Mouse (Mus musculus) hematopoietic stem cell, adult 5-6 weeks (primary cell): ENCODE data around the gene Hoxb1. TPM values are rescaled to one million over a fixed set of nuclear protein-coding genes. Genes with fewer than 3 reads are reported as not detected.
A peak's percentile ranks its signal among the peaks of the same experiment; 100 is the strongest.

Experiments used
- ATAC-seq, 2 experiments: fragments of 125-278 bp in 1 of 2; replicated peaks in 1 of 2; 2 replicates each; pipeline ENCODE4 v1.8.0; 2016 to 2017; ENCODE audit warnings: inconsistent platforms in 2 of 2, mild to moderate bottlenecking in 2 of 2, moderate number of reproducible peaks in 2 of 2, low read depth in 1 of 2, moderate TSS enrichment in 1 of 2; ENCODE audit not compliant: low FRiP score in 2 of 2, poor library complexity in 2 of 2, severe bottlenecking in 2 of 2, insufficient read depth in 1 of 2, low TSS enrichment in 1 of 2
- total RNA-seq: library from RNA; stranded (forward); fragments of 172-1452, 232-1000 nt; gene quantifications from 2 replicates; pipeline ENCODE4 v1.2.3, GENCODE M21; 2017

Hoxb1 gene
- total RNA-seq, 1 experiment from 2014 or later = not detected

GRCm38 (mm10) chr11:96366092-96367041 lies 815 bp downstream of the Hoxb1 start:
- ATAC-seq = peak; percentile 72 to 73

DNA sequence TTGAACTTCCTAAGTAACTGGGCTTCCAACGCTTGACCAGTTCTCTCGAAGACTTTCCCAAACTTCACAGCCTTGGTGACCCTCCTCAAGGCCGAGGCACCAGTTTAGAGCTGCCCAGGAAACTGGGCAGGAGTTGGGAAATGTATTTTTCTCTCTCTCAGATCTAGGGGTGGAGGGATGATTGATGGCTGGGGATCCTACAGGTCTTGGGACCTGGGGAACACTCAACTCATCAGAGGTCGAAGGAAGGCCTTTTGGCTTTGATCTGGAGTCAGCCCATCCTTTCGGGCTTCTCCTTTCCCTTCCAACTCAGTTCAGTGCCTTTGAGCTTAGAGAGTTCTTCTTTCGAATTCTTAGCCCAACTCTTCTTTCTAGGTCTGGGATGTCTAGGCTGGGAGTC lies 1.6 kb downstream of the Hoxb1 start:
- ATAC-seq = no peak

GRCm38 (mm10) chr11:96368686-96369085 lies 3.1 kb downstream of the Hoxb1 start:
- ATAC-seq = no peak

DNA sequence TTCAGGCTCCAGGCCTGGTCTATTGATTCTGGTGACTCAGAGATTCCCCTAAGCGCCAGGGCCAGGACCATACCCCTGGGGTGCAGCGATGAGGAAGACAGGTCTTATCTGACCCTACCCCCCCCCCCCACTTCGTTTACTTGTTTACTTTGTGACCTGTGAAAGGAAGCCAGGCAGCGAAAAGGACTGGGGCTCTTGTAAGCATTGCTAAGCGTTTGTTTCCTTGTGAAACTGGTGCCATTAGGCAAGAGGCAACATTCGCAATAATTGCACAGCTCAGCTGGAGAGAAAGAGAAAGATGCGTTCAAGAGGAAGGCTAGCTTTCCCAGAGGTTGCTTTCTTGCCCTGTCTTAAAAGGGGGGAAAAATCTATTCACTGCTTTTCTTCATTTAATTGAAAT lies 3.6 kb downstream of the Hoxb1 start:
- no peak for ATAC-seq

- ATAC-seq = no peak
Observed at GRCm38 (mm10) chr11:96371726-96372125, 6.2 kb downstream of the Hoxb1 start.

GRCm38 (mm10) chr11:96372519-96372918 lies 7.0 kb downstream of the Hoxb1 start:
- ATAC-seq = no peak

DNA sequence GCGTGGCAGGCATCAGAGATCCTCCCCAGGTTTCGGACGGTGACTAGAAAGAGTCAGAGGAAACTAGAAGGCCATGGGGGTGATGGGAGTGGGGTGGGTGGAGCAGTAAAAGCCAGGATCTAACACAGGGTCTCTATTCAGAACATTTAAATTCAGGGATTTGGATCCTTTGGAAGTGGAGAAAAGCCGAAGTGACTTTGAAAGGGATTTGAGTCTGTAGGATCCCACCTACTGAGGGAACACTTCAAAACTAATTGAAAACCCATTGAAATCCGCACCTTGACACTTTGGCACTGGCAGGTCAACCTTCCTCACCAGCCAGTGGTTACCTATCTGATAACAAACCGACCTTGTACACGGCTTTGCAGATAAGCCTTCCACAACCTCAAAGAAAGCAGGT lies 9.3 kb downstream of the Hoxb1 start:
- ATAC-seq = no peak

DNA sequence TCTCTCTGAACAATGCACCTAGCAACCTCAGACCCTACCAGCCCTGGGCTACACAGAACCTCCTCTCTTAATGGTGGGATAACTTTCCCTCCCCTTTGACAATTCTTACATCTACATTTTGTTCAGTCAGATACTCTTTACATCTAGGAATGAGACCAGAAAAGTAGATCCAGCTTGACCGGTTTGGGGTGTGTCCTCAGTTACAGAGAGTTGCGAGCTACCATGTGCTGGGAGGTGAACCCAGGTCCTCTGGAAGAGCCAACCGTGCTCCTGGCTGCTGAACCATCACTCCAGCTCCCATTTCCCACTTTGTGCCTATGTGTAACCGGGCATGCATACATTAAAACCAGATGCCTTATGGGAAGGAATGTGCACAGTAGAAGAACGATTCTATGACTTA lies 17.8 kb downstream of the Hoxb1 start:
- ATAC-seq = no peak

DNA sequence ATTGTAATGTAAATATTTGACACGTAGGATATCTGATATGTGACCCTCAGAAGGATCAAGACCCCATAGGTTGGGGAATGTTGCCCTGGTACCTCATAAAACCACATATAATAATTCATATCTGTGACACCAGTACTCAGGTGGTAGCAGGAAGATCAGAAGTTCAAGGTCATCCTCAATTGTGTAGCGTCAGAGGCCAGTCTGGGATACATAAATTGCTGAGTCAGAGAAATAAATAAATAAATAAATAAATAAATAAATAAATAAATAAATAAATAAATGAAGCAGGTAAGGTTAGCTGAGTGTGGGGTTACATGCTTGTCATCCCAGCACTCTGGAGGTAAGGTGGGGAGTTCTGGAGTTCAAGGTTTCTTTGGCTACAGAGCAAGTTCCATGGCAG lies 22.1 kb downstream of the Hoxb1 start:
- ATAC-seq = no peak

GRCm38 (mm10) chr11:96396772-96397626 lies 31.4 kb downstream of the Hoxb1 start:
- no peak for ATAC-seq

GRCm38 (mm10) chr11:96397806-96398335 lies 32.3 kb downstream of the Hoxb1 start:
- ATAC-seq = no peak

DNA sequence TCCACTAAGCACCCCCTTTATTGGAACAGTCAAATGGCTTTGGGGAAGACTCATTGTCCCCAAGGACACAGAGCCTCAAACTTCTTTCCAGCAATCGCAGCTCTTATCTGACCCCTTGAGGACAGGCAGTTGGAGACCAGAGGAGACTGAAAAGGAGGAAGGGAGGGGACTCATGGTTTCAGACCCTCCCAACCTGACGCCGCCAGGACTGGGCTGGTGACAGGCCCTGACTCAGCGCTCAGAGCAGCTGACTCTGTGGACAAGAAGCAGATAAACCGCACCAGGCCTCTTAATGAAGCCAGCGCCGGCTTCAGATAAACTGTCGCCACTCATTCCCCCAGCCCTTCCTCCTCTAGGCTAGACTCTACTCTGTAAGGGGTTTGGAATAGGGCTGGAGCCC lies 34.4 kb downstream of the Hoxb1 start:
- peak; percentile 46 to 74 for ATAC-seq

- ATAC-seq = no peak
Observed at GRCm38 (mm10) chr11:96404016-96404604, 38.6 kb downstream of the Hoxb1 start.

DNA sequence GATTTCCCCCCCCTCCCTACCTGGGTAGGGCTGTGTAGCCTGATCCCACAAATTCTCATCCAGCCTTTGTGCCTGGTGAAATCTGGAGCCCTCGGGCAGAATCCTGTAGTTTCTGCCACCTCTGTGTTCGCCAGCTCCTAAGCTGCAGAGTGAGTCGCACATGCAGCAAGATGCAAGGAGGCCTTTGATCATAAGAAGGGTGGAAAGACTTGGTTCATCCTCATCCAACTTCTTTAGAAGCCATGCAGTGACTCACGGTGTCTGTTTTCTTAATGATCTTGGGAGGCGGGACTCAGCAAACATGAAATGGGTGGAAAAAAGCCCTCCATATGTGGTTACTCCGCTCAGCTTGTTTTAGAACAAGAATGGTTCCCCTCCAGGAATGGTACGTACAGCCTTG lies 39.3 kb downstream of the Hoxb1 start:
- no peak for ATAC-seq

DNA sequence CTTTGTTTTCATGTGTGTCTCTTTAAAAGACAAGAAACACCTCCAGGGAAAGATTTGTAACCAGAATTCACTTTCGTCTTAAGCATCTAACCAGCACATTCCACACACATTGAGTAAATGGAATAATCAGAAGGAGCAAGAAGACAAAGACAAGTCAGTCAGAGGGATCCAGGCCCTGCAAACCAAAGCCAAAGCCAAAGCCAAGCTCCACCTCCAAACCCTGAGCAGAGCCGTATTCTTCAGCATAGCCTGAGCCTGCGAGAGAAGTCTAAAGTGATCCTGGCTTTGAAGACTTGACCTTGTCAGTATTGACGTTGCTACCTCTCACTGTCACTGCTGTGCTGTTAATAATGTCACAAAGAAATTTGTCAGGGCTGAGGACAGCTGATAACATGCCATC lies 40.0 kb downstream of the Hoxb1 start:
- no peak for ATAC-seq

GRCm38 (mm10) chr11:96407191-96408072 lies 41.9 kb downstream of the Hoxb1 start:
- ATAC-seq = peak; percentile 87 to 95
